Mouse (Mus musculus): ENCODE data around the gene Wdr18. TPM values are rescaled to one million over a fixed set of nuclear protein-coding genes. Genes with fewer than 3 reads are reported as not detected.

The Wdr18 gene
- polyA plus RNA-seq (2014; fragmentation: Nextera tagmentation; extraction: Ambion mirVana), result 89.8 and 97.6 TPM in 2 replicates

- H3K4me3 ChIP-seq (ENCODE audit: low read depth, low read length), result peak within 1 kb of the TSS; percentile 97
- peak; percentile 89 for ATAC-seq (replicated peaks; ENCODE audit: insufficient number of reproducible peaks, low FRiP score, low TSS enrichment)
- H3K27me3 ChIP-seq (ENCODE audit: control insufficient read depth, insufficient read depth, low read length), result no peaks in the 10 kb centered on the region
- H3K27ac ChIP-seq (ENCODE audit: low read depth, low read length), result peak within 1 kb of the TSS; percentile 72
- peak within 1 kb of the TSS; percentile 93 for H3K4me2 ChIP-seq
- peak within 1 kb of the TSS; percentile 89 for H3K9ac ChIP-seq (ENCODE audit: low read depth, low read length)
- peaks cover 9% of the 10 kb centered on the region for H3K4me1 ChIP-seq (ENCODE audit: control insufficient read depth, insufficient read depth, low read length)
- peaks cover 2% of the 10 kb centered on the region; the same call in 1 of the 2 replicates for H3K36me3 ChIP-seq (ENCODE audit: control insufficient read depth, insufficient read depth, low read length)
- WGBS (ENCODE audit: insufficient replicate concordance), result under 1% methylated on average over 61 of the region's 61 CpGs
- H3K9me3 ChIP-seq (replicated peaks; ENCODE audit: control insufficient read depth, low read length), result no peaks in the 10 kb centered on the region
These were observed at the start of gene Wdr18 for GRCm38 (mm10) chr10:79959847-79960601. Wdr18 (plus strand) TSS chr10:79960152.

- no peak within 1 kb of the TSS for H3K4me2 ChIP-seq
- H3K27ac ChIP-seq (ENCODE audit: low read depth, low read length), result no peak within 1 kb of the TSS
- peaks cover 7% of the 10 kb centered on the region; the same call in 1 of the 2 replicates for H3K36me3 ChIP-seq (ENCODE audit: control insufficient read depth, insufficient read depth, low read length)
- no peak within 1 kb of the TSS for H3K4me3 ChIP-seq (ENCODE audit: low read depth, low read length)
- peaks cover 16% of the 10 kb centered on the region for H3K4me1 ChIP-seq (ENCODE audit: control insufficient read depth, insufficient read depth, low read length)
- no peaks in the 10 kb centered on the region for H3K9me3 ChIP-seq (replicated peaks; ENCODE audit: control insufficient read depth, low read length)
- WGBS (ENCODE audit: insufficient replicate concordance), result 90% methylated on average over 4 of the region's 4 CpGs
- no peaks in the 10 kb centered on the region for H3K27me3 ChIP-seq (ENCODE audit: control insufficient read depth, insufficient read depth, low read length)
- no peak for ATAC-seq (replicated peaks; ENCODE audit: insufficient number of reproducible peaks, low FRiP score, low TSS enrichment)
- H3K9ac ChIP-seq (ENCODE audit: low read depth, low read length), result no peak within 1 kb of the TSS
These were observed 49.4 kb upstream of the Wdr18 start, which contains the start of gene Gm26602 for GRCm38 (mm10) chr10:79910556-79910955. Gm26602 (plus strand) TSS chr10:79910856.

- Histone ChIP-seq H3K9me3 (replicated peaks; ENCODE audit: control insufficient read depth, low read length) (no peaks in the 10 kb centered on the region), H3K4me1 (ENCODE audit: control insufficient read depth, insufficient read depth, low read length) (peaks cover 27% of the 10 kb centered on the region), H3K27me3 (ENCODE audit: control insufficient read depth, insufficient read depth, low read length) (peaks cover under 1% of the 10 kb centered on the region; the same call in 1 of the 2 replicates), H3K4me2 (no peak overlapping the region), H3K27ac (ENCODE audit: low read depth, low read length) (no peak overlapping the region), H3K36me3 (ENCODE audit: control insufficient read depth, insufficient read depth, low read length) (peaks cover 7% of the 10 kb centered on the region; the same call in 1 of the 2 replicates), H3K4me3 (ENCODE audit: low read depth, low read length) (no peak overlapping the region), H3K9ac (ENCODE audit: low read depth, low read length) (no peak overlapping the region)
- ATAC-seq (replicated peaks; ENCODE audit: insufficient number of reproducible peaks, low FRiP score, low TSS enrichment), result no peak
- WGBS (ENCODE audit: insufficient replicate concordance), result 63% methylated on average over 20 of the region's 20 CpGs
These were observed 47.5 kb upstream of the Wdr18 start for GRCm38 (mm10) chr10:79912412-79912811.

GRCm38 (mm10) chr10:79914131-79914947 lies 45.6 kb upstream of the Wdr18 start:
- Histone ChIP-seq H3K27me3 (ENCODE audit: control insufficient read depth, insufficient read depth, low read length) (peaks cover 19% of the 10 kb centered on the region), H3K4me1 (ENCODE audit: control insufficient read depth, insufficient read depth, low read length) (peaks cover 38% of the 10 kb centered on the region), H3K36me3 (ENCODE audit: control insufficient read depth, insufficient read depth, low read length) (peaks cover 7% of the 10 kb centered on the region; the same call in 1 of the 2 replicates), H3K4me3 (ENCODE audit: low read depth, low read length) (no peak overlapping the region), H3K9me3 (replicated peaks; ENCODE audit: control insufficient read depth, low read length) (no peaks in the 10 kb centered on the region), H3K9ac (ENCODE audit: low read depth, low read length) (peak overlapping the region; percentile 44; the same call in 1 of the 2 replicates), H3K27ac (ENCODE audit: low read depth, low read length) (no peak overlapping the region), H3K4me2 (no peak overlapping the region)
- ATAC-seq (replicated peaks; ENCODE audit: insufficient number of reproducible peaks, low FRiP score, low TSS enrichment), result no peak
- WGBS (ENCODE audit: insufficient replicate concordance), result 59% methylated on average over 11 of the region's 11 CpGs

- no peak overlapping the region for H3K9ac ChIP-seq (ENCODE audit: low read depth, low read length)
- peaks cover 7% of the 10 kb centered on the region; the same call in 1 of the 2 replicates for H3K36me3 ChIP-seq (ENCODE audit: control insufficient read depth, insufficient read depth, low read length)
- no peaks in the 10 kb centered on the region for H3K9me3 ChIP-seq (replicated peaks; ENCODE audit: control insufficient read depth, low read length)
- ATAC-seq (replicated peaks; ENCODE audit: insufficient number of reproducible peaks, low FRiP score, low TSS enrichment), result no peak
- H3K4me3 ChIP-seq (ENCODE audit: low read depth, low read length), result no peak overlapping the region
- H3K27ac ChIP-seq (ENCODE audit: low read depth, low read length), result no peak overlapping the region
- no peak overlapping the region for H3K4me2 ChIP-seq
- 67% methylated on average over 7 of the region's 7 CpGs for WGBS (ENCODE audit: insufficient replicate concordance)
- H3K27me3 ChIP-seq (ENCODE audit: control insufficient read depth, insufficient read depth, low read length), result peaks cover 27% of the 10 kb centered on the region
- peaks cover 40% of the 10 kb centered on the region for H3K4me1 ChIP-seq (ENCODE audit: control insufficient read depth, insufficient read depth, low read length)
These were observed 44.9 kb upstream of the Wdr18 start for GRCm38 (mm10) chr10:79914948-79915596.

GRCm38 (mm10) chr10:79916081-79916480 lies 43.9 kb upstream of the Wdr18 start:
- H3K4me2 ChIP-seq, result peak overlapping the region; percentile 87
- WGBS (ENCODE audit: insufficient replicate concordance), result 8% methylated on average over 8 of the region's 8 CpGs
- peak overlapping the region; percentile 84 for H3K9ac ChIP-seq (ENCODE audit: low read depth, low read length)
- H3K9me3 ChIP-seq (replicated peaks; ENCODE audit: control insufficient read depth, low read length), result no peaks in the 10 kb centered on the region
- peaks cover 44% of the 10 kb centered on the region for H3K4me1 ChIP-seq (ENCODE audit: control insufficient read depth, insufficient read depth, low read length)
- peak overlapping the region; percentile 80 for H3K4me3 ChIP-seq (ENCODE audit: low read depth, low read length)
- H3K36me3 ChIP-seq (ENCODE audit: control insufficient read depth, insufficient read depth, low read length), result peaks cover 4% of the 10 kb centered on the region; the same call in 1 of the 2 replicates
- no peak overlapping the region; the same call in 1 of the 2 replicates for H3K27ac ChIP-seq (ENCODE audit: low read depth, low read length)
- peaks cover 37% of the 10 kb centered on the region for H3K27me3 ChIP-seq (ENCODE audit: control insufficient read depth, insufficient read depth, low read length)
- no peak for ATAC-seq (replicated peaks; ENCODE audit: insufficient number of reproducible peaks, low FRiP score, low TSS enrichment)

GRCm38 (mm10) chr10:79916808-79917531 lies 43.0 kb upstream of the Wdr18 start, which contains the start of gene Kiss1r:
Kiss1r (plus strand) TSS chr10:79916971.
- Histone ChIP-seq H3K4me2 (peak within 1 kb of the TSS; percentile 87), H3K36me3 (ENCODE audit: control insufficient read depth, insufficient read depth, low read length) (no peaks in the 10 kb centered on the region), H3K4me1 (ENCODE audit: control insufficient read depth, insufficient read depth, low read length) (peaks cover 51% of the 10 kb centered on the region), H3K27ac (ENCODE audit: low read depth, low read length) (peak within 1 kb of the TSS; percentile 25), H3K9ac (ENCODE audit: low read depth, low read length) (peak within 1 kb of the TSS; percentile 84), H3K4me3 (ENCODE audit: low read depth, low read length) (peak within 1 kb of the TSS; percentile 80), H3K9me3 (replicated peaks; ENCODE audit: control insufficient read depth, low read length) (no peaks in the 10 kb centered on the region), H3K27me3 (ENCODE audit: control insufficient read depth, insufficient read depth, low read length) (peaks cover 46% of the 10 kb centered on the region)
- WGBS (ENCODE audit: insufficient replicate concordance), result 3% methylated on average over 42 of the region's 42 CpGs
- ATAC-seq (replicated peaks; ENCODE audit: insufficient number of reproducible peaks, low FRiP score, low TSS enrichment), result peak; percentile 83
